Mouse (Mus musculus): ENCODE results near the gene Arvcf. TPM values are rescaled to one million over a fixed set of nuclear protein-coding genes. Genes with fewer than 3 reads are reported as not detected.

Arvcf gene
- polyA plus RNA-seq, 1 experiment from 2014 or later: 26.6 TPM

DNA sequence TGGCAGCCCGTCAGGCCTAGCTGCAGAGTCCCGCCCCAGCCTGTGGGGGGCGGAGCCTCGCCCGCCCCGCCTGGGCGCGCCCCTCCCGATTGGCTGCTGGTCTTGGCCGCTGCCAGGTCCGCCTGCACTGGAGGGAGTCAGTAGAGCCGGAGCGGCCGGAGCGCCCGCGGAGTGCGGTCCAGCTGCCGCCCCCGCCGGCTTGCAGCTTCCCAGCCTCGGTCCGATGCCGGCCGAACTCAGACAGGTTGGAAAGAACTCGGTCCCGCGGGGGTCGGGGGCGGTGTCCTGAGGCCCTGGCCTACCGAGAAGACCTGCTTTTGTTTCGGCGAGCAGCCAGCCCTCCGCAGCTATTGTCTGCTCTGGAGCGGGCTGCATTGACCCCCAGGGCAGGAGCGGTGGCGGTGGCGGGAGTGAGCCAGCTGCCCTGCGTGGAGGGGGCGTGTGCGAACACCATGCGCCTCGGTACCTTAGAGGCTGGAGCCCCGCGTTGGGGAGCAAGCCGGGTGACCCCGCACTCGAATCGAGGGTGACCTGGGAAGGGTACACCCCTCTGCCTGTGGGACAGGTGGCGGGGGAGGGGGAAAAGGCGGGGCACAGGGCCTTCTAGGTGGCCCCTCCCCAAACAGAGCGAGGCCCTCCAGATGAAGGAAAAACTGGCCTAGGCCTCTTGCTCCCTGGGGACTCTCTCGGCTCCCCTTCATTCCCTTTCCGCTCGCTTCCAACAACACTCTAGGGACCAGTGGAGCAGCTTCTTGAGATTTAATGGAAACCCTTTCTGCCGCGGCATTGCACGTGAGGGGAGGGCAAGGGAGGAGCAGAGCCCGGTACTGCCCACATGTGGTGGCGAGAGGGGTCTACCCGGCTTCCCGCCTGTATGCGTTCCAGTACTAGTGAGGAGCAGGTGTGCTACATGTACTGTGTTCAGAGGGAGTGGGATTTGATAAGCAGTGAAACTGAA lies 44.8 kb downstream of the Arvcf start:
- no peaks in the 10 kb centered on the region for H3K9me3 ChIP-seq (replicated peaks; ENCODE audit: control insufficient read depth, low read length)
- DNase-seq (ENCODE audit: low spot score) (peak; percentile 89), ATAC-seq (replicated peaks; ENCODE audit: insufficient number of reproducible peaks, low FRiP score, low TSS enrichment, low read depth) (peak; percentile 79)
- H3K36me3 ChIP-seq (replicated peaks; ENCODE audit: control insufficient read depth, insufficient read depth, low read depth, low read length): peaks cover under 1% of the 10 kb centered on the region
- WGBS: under 1% methylated on average over 60 of the region's 63 CpGs
- peak overlapping the region; percentile 83 for H3K4me3 ChIP-seq (ENCODE audit: low read depth, low read length)
- peak overlapping the region; percentile 85 for H3K9ac ChIP-seq (replicated peaks; ENCODE audit: low read length)
- peak overlapping the region; percentile 96 for H3K4me2 ChIP-seq (ENCODE audit: low read depth, low read length)
- peaks cover 9% of the 10 kb centered on the region for H3K4me1 ChIP-seq (ENCODE audit: control insufficient read depth, insufficient read depth, low read length)
- peak overlapping the region; percentile 47 for H3K27ac ChIP-seq (replicated peaks; ENCODE audit: low read depth, low read length)
- H3K27me3 ChIP-seq (ENCODE audit: control insufficient read depth, insufficient read depth, low read length): no peaks in the 10 kb centered on the region

- no peak overlapping the region for H3K27ac ChIP-seq (replicated peaks; ENCODE audit: low read depth, low read length)
- no peaks in the 10 kb centered on the region for H3K9me3 ChIP-seq (replicated peaks; ENCODE audit: control insufficient read depth, low read length)
- 56% methylated on average over 5 of the region's 5 CpGs for WGBS
- DNase-seq (ENCODE audit: low spot score) (no peak), ATAC-seq (replicated peaks; ENCODE audit: insufficient number of reproducible peaks, low FRiP score, low TSS enrichment, low read depth) (no peak)
- peak overlapping the region; percentile 85; the same call in 1 of the 2 replicates for H3K9ac ChIP-seq (replicated peaks; ENCODE audit: low read length)
- H3K4me1 ChIP-seq (ENCODE audit: control insufficient read depth, insufficient read depth, low read length): peaks cover 9% of the 10 kb centered on the region
- peak overlapping the region; percentile 83 for H3K4me3 ChIP-seq (ENCODE audit: low read depth, low read length)
- H3K27me3 ChIP-seq (ENCODE audit: control insufficient read depth, insufficient read depth, low read length): no peaks in the 10 kb centered on the region
- peaks cover 7% of the 10 kb centered on the region for H3K36me3 ChIP-seq (replicated peaks; ENCODE audit: control insufficient read depth, insufficient read depth, low read depth, low read length)
- H3K4me2 ChIP-seq (ENCODE audit: low read depth, low read length): peak overlapping the region; percentile 96
These were observed 45.6 kb downstream of the Arvcf start for GRCm38 (mm10) chr16:18393595-18393994.

DNA sequence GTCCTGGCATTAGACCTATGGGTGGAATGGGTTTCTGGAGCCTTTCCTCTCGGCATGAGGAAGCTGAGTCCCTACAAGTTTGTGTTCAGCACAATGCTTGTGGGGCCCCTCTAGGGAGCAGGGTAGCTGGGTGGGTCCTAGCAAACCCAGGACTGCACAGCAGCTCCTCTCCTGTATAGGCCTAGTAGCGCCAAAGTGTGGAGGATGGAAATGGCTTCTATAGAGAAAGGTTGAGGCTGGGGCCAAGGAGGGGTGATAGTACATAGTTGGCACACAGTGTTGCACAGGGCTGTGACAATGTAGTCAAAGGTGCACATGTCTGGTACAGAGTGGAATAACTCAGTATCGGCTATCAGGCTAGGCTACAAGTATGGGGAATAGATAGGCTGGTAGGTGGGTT lies 46.1 kb downstream of the Arvcf start:
- H3K4me2 ChIP-seq (ENCODE audit: low read depth, low read length): peak overlapping the region; percentile 96; the same call in 1 of the 2 replicates
- H3K27ac ChIP-seq (replicated peaks; ENCODE audit: low read depth, low read length): no peak overlapping the region
- peaks cover 8% of the 10 kb centered on the region for H3K36me3 ChIP-seq (replicated peaks; ENCODE audit: control insufficient read depth, insufficient read depth, low read depth, low read length)
- H3K9me3 ChIP-seq (replicated peaks; ENCODE audit: control insufficient read depth, low read length): no peaks in the 10 kb centered on the region
- DNase-seq (ENCODE audit: low spot score): no peak
- no peaks in the 10 kb centered on the region for H3K27me3 ChIP-seq (ENCODE audit: control insufficient read depth, insufficient read depth, low read length)
- H3K9ac ChIP-seq (replicated peaks; ENCODE audit: low read length): no peak overlapping the region; the same call in 1 of the 2 replicates
- WGBS: 82% methylated on average over 3 of the region's 3 CpGs
- no peak for ATAC-seq (replicated peaks; ENCODE audit: insufficient number of reproducible peaks, low FRiP score, low TSS enrichment, low read depth)
- H3K4me3 ChIP-seq (ENCODE audit: low read depth, low read length): no peak overlapping the region
- peaks cover 9% of the 10 kb centered on the region for H3K4me1 ChIP-seq (ENCODE audit: control insufficient read depth, insufficient read depth, low read length)

DNA sequence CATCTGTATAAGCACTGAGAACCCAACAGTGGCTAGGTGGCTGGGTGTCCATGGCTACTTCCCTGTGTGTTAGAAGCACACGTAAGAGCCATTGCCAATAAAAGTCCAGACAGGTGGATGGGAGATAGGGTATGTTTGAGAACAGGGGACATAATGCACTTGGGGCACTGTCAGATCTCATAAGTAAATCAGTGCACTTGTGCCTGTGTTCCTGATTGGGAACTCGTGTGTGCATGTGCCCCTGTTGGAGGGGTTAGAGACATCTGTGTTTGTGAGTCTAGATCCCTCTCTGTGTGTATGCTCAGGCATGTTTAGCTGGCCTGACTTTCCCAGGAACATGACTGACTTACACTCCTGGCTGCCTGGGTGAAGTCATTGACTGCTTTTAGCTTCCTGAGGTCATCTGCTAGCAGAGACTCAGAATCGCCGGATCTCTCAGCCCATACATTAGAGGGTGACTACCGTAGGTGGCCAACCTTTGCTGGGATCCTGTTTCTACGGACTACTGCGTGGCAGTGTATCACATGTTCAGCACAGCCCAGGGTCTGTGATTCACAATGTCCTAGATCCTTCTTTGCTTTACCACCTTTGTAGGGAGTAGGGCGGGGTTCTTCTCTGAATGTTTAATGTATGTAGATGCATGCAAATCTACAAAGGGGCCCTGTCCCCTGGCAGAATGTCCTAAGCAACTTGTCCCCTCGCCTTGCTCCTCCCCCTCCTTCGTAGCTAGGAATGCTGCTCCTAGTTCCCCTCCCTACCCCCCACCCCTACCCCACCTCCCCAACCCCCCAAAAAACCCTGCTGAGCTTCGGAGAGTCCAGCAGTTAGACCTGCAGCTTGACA lies 47.0 kb downstream of the Arvcf start:
- Histone ChIP-seq H3K9me3 (replicated peaks; ENCODE audit: control insufficient read depth, low read length) (no peaks in the 10 kb centered on the region), H3K36me3 (replicated peaks; ENCODE audit: control insufficient read depth, insufficient read depth, low read depth, low read length) (peaks cover 8% of the 10 kb centered on the region), H3K4me2 (ENCODE audit: low read depth, low read length) (no peak overlapping the region), H3K4me3 (ENCODE audit: low read depth, low read length) (no peak overlapping the region), H3K27ac (replicated peaks; ENCODE audit: low read depth, low read length) (no peak overlapping the region), H3K27me3 (ENCODE audit: control insufficient read depth, insufficient read depth, low read length) (no peaks in the 10 kb centered on the region), H3K4me1 (ENCODE audit: control insufficient read depth, insufficient read depth, low read length) (peaks cover 9% of the 10 kb centered on the region), H3K9ac (replicated peaks; ENCODE audit: low read length) (no peak overlapping the region)
- ATAC-seq (replicated peaks; ENCODE audit: insufficient number of reproducible peaks, low FRiP score, low TSS enrichment, low read depth): no peak
- WGBS: 28% methylated on average over 11 of the region's 11 CpGs
- peak; percentile 23 for DNase-seq (ENCODE audit: low spot score)

DNA sequence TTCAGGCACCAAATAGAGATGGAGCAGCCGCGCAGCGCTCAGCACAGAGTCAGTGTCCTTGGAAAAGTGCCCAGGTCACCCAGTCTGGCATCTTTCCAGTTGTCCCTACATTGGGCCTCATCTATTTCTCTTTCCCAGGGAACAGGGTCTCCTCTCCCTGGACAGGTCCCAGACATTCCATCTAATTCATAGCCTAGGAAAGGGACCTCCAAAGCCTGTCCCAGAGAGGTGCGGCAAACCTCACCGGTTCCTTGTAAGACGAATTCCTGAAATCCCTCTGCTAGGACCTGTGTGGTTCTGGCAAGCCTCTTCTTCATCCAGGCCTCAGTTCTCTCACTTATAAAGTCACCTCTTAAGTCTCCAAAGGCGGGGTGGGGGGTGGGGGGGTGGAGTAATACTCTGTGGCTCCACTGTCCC lies 47.6 kb downstream of the Arvcf start:
- Histone ChIP-seq H3K4me2 (ENCODE audit: low read depth, low read length) (no peak overlapping the region), H3K9me3 (replicated peaks; ENCODE audit: control insufficient read depth, low read length) (no peaks in the 10 kb centered on the region), H3K27ac (replicated peaks; ENCODE audit: low read depth, low read length) (no peak overlapping the region), H3K9ac (replicated peaks; ENCODE audit: low read length) (no peak overlapping the region; the same call in 1 of the 2 replicates), H3K4me3 (ENCODE audit: low read depth, low read length) (no peak overlapping the region), H3K36me3 (replicated peaks; ENCODE audit: control insufficient read depth, insufficient read depth, low read depth, low read length) (peaks cover 8% of the 10 kb centered on the region), H3K4me1 (ENCODE audit: control insufficient read depth, insufficient read depth, low read length) (peaks cover 13% of the 10 kb centered on the region), H3K27me3 (ENCODE audit: control insufficient read depth, insufficient read depth, low read length) (no peaks in the 10 kb centered on the region)
- DNase-seq (ENCODE audit: low spot score) (no peak), ATAC-seq (replicated peaks; ENCODE audit: insufficient number of reproducible peaks, low FRiP score, low TSS enrichment, low read depth) (no peak)
- WGBS: 48% methylated on average over 6 of the region's 7 CpGs

DNA sequence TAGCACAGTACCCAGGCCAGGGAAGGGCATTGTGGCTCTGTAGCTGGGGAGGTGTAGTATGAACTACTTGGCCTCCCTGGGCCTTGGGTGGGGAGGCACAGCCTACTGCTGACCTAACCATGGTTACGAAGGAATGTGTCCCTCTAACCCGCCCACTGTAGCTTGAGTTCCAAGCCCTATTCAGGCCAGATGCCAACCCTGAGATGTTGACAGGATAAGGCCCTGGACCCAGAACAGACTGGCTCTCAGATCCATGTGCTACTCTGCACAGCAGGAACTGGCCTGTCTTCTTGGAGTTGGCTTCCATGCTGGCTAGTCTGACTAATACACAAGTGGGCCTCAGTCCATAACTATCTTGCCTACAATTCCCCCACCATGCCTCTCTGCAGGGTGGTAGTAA lies 48.2 kb downstream of the Arvcf start:
- no peak overlapping the region for H3K4me2 ChIP-seq (ENCODE audit: low read depth, low read length)
- H3K27me3 ChIP-seq (ENCODE audit: control insufficient read depth, insufficient read depth, low read length): no peaks in the 10 kb centered on the region
- no peak for DNase-seq (ENCODE audit: low spot score)
- H3K9ac ChIP-seq (replicated peaks; ENCODE audit: low read length): no peak overlapping the region
- peaks cover 17% of the 10 kb centered on the region for H3K4me1 ChIP-seq (ENCODE audit: control insufficient read depth, insufficient read depth, low read length)
- ATAC-seq (replicated peaks; ENCODE audit: insufficient number of reproducible peaks, low FRiP score, low TSS enrichment, low read depth): no peak
- H3K27ac ChIP-seq (replicated peaks; ENCODE audit: low read depth, low read length): no peak overlapping the region
- 84% methylated on average over 2 of the region's 2 CpGs for WGBS
- no peak overlapping the region for H3K4me3 ChIP-seq (ENCODE audit: low read depth, low read length)
- no peaks in the 10 kb centered on the region for H3K9me3 ChIP-seq (replicated peaks; ENCODE audit: control insufficient read depth, low read length)
- H3K36me3 ChIP-seq (replicated peaks; ENCODE audit: control insufficient read depth, insufficient read depth, low read depth, low read length): peaks cover 8% of the 10 kb centered on the region

DNA sequence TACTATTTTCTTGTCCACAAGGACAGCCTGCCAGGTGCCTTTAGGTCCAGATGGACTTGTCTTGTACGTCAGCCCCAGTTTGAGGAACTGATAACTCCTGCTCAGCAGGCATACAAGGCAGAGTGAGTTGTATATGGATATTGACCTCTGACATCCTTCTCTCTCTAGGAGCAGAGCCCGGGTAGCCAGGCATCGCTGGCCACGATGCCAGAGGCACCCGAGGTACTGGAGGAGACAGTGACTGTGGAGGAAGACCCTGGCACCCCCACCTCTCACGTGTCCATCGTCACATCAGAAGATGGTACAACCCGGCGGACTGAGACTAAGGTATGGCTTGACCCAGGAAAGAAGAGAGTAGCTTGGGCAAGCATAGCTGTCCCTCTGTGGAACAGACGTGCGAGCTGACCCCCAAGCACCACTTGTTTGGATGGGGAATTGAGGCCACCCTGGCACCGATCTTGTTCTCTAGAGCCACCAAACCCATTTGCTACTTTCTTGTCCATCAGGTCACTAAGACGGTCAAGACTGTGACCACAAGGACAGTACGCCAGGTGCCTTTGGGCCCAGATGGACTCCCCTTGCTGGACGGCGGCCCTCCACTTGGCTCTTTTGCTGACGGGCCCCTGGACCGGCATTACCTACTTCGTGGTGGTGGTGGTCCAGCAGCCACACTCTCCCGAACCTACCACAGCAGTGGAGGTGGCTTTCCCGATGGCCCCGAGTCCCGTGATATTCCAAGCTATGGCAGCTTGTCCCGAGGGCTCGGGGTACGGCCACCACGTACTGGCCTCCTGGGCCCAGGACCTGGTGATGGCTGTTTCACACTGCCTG lies 49.0 kb downstream of the Arvcf start:
- H3K4me1 ChIP-seq (ENCODE audit: control insufficient read depth, insufficient read depth, low read length): peaks cover 17% of the 10 kb centered on the region
- H3K27ac ChIP-seq (replicated peaks; ENCODE audit: low read depth, low read length): no peak overlapping the region
- H3K4me2 ChIP-seq (ENCODE audit: low read depth, low read length): no peak overlapping the region; the same call in 1 of the 2 replicates
- H3K4me3 ChIP-seq (ENCODE audit: low read depth, low read length): no peak overlapping the region
- ATAC-seq (replicated peaks; ENCODE audit: insufficient number of reproducible peaks, low FRiP score, low TSS enrichment, low read depth) (no peak), DNase-seq (ENCODE audit: low spot score) (no peak)
- H3K36me3 ChIP-seq (replicated peaks; ENCODE audit: control insufficient read depth, insufficient read depth, low read depth, low read length): peaks cover 8% of the 10 kb centered on the region
- no peak overlapping the region for H3K9ac ChIP-seq (replicated peaks; ENCODE audit: low read length)
- WGBS: 92% methylated on average over 27 of the region's 27 CpGs
- no peaks in the 10 kb centered on the region for H3K9me3 ChIP-seq (replicated peaks; ENCODE audit: control insufficient read depth, low read length)
- H3K27me3 ChIP-seq (ENCODE audit: control insufficient read depth, insufficient read depth, low read length): no peaks in the 10 kb centered on the region
